Mouse (Mus musculus) thymus, postnatal 14 days (tissue): Measurements from ENCODE around the gene Macrod2.

ENCODE experiments used
- DNase-seq: peaks from one replicate; pipeline ENCODE4 v3.0.0; 2021

The Macrod2 gene

DNA sequence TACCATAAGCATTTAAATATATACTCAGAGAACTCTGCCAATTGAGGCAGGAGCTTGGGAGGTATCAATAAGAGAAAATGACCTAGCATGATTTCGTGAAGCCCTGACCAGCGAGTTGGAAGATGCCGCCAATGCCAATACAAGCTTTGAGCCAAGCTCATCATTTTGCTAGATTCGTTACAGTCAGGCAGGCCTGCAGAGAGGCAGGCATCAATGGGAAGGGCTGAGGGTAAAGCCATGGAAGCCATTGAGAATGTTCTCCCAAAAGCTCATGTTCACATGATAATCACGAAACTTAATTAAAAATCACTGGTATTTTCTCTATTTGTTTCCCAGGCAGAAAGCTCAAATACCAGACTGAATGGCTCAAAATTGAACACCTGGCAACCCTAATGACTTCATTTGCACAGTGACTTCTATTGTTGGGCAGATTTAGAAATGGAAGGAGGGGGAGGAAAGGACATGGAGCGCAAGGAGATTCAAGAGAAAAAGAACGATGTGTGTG, 928.9 kb downstream of the Macrod2 start:
- DNase-seq = no peak

DNA sequence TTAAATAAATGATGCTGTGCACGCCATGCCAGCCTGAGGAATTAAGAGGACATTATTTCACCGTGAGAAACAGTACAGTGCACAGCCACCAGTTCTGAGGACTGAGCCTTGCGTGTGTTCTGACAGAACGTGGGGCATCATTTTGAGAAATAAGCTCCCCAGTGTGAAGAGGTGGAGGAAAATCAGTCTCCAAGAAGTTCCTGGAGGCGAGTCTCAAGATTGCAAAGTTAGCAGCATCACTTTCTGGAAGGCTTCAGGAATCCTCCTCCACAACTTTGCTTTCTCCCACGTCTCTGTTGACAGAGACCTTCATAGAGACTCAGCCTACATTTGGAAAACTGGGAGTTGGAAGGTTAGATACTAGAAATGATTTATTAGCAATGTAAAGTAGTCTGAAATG, 932.2 kb downstream of the Macrod2 start:
- no peak for DNase-seq

GRCm38 (mm10) chr2:141337708-141338107, 942.6 kb downstream of the Macrod2 start:
- no peak for DNase-seq

DNA sequence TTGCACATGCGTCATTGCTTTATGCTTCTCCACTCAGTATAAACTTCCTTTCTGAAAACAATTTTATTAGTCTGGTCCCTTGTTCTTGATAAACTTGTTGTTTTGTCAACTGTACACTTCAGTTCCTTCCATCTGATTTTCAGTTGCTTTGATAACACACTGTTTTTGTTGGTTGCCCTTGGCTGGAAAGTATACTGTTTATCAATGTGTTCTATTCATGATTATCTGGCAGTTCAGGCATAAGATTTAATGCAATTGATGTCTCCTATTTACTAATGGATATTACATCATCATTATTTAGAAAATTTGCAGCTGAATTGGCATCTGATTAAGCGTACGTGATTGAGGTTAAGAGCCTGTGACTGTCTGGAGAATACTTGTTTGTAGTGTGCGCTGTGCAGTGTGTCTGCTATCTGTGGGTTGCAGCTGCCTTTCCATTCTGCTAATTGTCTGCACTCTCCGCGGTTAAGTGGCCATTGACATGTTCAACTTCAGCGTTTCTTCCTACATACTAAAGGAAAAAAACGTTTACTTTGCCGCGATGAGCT, 949.0 kb downstream of the Macrod2 start:
- DNase-seq = no peak

GRCm38 (mm10) chr2:141352623-141353022, 957.5 kb downstream of the Macrod2 start:
- no peak for DNase-seq

- DNase-seq = no peak
Measured at GRCm38 (mm10) chr2:141388632-141389031, 993.5 kb downstream of the Macrod2 start.

DNA sequence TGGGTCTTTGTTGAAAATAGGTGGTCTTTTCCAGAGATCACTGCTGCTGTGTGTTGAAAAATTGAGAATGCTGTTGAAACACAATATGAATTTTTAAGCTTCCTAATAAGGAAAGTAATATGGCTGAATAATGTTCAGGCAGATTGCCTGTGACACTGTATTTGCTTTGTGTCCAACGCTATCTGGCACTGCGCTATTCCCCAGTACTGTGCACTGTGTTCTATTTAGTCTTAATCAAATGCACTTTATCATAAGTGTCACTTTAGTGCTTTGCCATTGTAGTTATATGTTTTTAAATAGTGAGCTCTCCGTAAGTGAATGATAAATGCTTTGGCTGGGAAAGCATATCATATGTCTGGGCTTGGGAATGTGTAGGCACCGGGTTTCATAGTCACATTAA, 996.1 kb downstream of the Macrod2 start:
- no peak for DNase-seq

GRCm38 (mm10) chr2:141394806-141395205, 999.7 kb downstream of the Macrod2 start:
- DNase-seq = no peak

DNA sequence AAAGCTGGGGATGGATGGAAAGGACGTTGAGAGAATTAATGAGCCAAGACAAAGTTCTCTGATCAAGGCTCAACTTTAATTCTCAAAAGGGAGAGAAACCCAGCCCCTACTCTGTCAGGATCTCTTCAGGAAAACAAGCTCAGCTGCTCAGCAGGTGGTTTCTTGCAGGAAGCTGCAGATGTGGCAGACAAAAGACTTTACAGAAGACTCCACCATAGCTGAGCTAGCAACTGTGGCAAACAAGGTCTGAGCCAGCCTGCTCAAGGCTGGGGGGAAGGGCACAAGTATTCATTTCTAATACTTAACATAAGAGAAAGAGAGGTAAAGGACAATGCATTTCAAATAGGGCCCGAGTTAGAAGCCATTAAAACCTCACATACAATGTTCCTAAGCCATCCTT, 1013.7 kb downstream of the Macrod2 start:
- no peak for DNase-seq

- DNase-seq = no peak
Measured at GRCm38 (mm10) chr2:141416436-141416835, 1021.3 kb downstream of the Macrod2 start.

DNA sequence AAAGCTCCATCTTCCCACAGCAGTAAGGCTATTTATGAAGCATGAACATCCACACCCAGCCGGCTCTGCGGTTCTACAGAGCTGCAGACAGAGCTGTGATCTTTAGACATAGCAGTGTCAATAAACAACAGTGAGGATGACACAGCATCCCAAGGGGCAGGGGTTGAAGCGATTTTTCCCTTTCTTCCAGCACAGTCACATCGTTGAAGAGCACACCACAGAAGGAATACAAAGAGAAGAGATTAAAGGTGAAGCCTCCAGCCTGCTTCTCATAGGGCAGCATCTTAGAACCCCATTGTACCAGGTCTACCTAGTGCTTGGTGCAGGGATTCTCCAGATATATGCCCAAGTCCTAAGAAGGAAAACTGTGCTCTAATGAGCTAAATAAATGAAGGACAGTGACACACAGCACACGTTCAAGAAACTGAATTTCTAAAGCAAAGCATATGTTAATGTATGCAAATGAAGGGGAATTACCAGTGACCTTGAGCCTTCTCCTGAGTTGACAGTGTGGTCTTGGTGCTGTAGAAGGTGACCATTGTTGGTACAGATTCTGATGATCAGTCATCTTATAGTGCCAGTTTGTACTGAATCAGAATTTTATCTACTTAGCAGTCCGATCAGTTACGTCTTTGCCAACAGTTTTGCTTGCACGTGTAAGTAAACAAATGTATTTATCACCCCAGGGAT, 1021.9 kb downstream of the Macrod2 start:
- DNase-seq = no peak

DNA sequence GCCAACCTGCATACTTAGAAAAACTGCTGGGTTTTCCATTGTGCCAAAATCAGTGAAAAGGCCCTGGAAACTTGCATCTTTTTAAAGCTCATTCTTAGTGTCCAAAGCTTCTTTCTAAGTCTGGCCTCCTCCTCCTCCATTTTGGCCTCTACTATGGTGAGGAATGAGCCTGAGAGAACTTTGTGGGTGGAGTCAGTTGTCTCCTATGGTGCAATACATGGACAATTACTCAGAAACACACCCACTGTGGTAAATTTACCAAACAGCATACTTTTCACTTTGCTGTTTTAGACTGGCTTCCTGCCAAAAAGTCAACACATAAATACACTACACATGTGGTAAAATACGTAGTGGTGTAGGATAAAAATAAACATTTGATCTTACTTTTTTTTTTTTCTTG, 1024.7 kb downstream of the Macrod2 start:
- no peak for DNase-seq

DNA sequence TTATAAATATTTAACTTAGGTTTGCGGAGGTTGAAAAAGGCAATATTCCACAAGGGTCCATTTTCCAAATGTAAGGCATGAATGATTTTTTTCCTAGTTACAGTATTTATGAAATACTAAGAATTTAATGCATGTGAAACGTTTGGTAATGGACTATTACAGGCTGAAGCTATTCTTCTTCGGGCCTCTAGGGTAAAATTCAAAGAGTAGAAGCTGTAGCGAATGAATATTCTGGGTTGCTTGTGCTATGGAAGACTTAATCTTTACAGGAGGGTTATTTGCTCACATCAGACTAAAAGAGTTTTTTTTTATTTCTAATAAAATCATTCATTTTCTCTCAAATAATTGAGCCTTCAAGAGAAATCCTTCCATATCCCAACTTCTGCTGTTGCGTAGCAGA, 1039.0 kb downstream of the Macrod2 start:
- DNase-seq = no peak

DNA sequence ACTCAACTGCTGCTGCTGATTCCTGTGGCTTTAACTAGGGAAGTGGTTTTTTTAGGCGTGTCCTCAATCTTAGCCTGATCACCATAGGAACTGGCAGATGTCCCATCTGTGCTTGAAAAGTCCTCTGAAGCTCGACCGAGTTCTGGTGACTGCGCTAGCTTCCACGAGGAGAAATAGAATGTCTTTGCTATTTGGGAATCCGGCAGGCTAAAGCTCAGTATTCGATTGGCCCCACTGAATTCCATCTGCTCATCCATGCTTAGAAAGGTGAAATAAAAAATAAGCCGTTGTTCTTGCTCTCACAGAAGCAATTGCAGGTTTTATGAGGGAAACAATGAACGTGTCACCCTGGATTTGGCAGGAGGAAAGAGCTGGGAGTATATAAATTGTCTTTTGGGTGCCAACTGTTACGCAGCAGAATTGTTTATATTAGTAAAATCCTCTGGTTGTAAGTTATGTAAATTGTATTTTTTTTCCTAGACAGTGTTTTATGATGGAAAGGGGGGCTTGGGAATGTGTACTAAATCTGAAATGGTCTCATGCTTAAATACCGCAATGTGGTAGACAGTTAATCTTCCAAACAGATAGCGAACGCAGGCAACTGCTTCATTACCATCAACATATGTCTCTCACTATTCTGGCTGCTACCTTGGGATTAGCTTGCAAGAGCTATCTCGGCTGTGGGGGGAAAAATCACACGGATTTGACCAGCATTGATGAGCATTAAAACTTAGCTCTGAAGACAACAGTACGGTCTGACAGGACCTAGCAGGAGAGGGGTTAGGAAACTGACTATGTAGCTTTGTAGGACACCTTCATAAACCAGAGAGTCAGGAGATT, 1039.8 kb downstream of the Macrod2 start:
- DNase-seq = no peak

DNA sequence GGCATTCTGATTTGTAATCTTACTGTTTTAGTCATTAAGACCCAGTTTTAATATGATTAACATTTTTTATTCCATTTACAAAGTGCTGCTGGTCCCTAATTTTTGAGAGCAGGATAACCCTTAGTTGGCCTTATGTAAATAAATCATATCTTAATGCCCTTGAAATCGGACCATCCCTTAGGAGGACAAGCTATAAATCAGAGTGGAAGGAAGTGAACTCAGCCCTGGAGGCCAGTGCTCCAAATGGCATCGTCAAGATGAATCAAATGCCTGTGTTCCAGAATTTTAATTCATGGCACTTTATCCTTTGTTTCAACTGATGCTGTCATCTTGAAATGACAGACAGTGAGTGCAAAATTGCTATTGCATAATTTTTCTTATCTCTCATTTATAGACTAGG, 1046.8 kb downstream of the Macrod2 start:
- no peak for DNase-seq

GRCm38 (mm10) chr2:141449078-141449680, 1054.1 kb downstream of the Macrod2 start:
- no peak for DNase-seq

GRCm38 (mm10) chr2:141463946-141464345, 1068.8 kb downstream of the Macrod2 start:
- DNase-seq = no peak

DNA sequence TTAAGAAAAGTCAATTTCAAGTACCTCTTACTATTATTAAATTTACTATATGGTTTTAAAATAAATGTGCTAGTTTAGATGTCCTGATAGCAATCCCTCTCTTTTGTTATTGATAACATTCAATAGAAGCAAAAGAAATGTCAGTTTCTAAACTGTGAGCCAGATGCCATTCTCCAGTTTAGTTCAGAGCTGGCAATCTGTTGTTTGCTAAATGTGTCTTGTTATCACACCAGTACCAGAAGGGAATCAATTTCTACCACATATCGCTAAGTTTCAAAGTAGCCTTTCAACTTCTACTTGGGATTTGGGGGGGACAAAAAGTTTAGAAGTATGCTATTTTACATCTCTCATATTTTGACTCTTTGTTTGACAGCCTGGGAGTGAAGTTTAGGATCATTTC, 1077.7 kb downstream of the Macrod2 start:
- DNase-seq = no peak

GRCm38 (mm10) chr2:141477585-141477984, 1082.5 kb downstream of the Macrod2 start:
- no peak for DNase-seq

DNA sequence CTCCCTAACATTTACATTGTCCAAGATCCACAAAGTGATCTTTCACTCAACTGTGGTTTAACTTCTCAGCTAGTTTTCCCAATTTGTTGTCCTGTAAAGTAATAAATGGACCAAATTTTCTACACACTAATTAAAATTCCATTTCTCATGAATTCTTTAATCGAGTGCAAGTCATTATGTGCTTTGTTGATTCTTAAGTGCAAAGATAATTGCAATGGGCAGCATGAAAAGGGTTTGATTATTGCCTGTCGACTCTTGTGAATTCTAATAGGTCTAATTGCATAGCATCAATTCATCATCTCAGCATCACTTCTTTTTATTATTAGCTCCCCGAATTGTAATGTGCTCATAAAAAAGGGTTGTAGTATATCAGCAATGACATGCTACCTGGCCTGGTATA, 1095.4 kb downstream of the Macrod2 start:
- DNase-seq = no peak

DNA sequence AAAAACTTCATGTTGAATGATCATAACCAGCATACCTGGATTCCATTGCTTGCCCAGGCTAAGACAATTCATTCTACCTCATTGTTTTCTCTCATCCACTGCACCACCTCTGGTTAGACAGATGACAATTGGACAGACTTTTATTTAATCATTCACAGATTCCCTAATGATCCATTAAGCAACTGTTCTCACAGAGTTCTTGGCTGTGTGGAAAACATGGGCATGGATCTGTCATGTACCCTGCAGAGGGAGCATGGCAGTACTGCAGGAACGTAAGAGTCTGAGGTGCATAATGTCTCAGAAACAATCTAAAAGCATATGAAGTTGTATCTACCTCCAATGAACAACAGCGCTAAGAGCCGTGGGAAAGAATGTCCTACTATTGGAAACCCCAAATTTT, 1110.3 kb downstream of the Macrod2 start:
- DNase-seq = no peak

DNA sequence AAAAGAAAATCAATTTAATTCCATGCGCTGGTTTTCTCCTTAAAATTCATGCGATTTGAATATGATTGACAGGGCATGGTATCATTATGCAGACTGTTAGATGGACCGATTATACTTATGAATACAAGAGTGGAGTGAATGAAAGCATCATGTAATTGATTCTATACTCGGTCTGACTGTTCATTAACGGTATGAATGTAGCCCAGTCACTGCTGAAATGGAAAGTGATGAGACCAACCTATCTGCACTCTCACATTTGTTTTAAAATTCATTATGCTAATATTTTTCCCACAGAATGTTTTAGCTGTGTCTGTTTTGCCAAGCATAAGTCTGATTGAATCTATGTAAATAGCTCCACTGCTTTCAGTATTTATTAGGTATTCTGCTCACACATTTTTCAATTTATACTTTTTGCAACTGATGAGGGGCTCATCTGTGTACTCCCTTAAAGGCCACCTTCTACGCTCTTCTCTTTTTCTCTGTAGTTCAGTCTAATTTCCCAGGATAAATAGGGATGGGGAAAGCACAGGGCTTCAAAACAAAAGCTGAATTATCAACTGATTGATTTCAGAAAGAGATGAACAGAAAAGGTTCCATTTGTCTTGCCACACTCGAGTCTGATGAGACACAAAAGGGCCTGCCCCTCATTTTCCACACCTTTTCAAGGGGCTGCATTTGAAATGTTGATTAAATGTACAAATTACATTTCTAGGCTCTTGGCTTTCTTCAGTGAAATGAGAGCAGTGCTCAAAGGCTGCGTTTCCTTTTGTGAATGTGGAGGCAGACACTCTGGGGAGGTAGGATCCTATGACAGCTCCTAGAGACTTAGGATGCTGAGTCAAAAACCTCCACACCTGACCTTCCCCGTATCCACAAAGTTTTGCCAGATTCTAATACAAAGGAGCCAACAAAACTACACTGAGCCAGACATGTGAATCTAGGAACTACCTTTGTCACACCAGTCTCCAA, 1113.1 kb downstream of the Macrod2 start:
- DNase-seq = no peak
